Mouse (Mus musculus) cerebellum, adult 2 months (tissue): ENCODE measurements at regions not wholly inside any gene's neighbourhood (a gene's known extent, or its start where the extent isn't known, plus 50 kb on each side); places are given as distances from the start of the nearest gene placed in this dataset.
A peak's percentile ranks its signal among the peaks of the same experiment; 100 is the strongest.

Source experiments
- CTCF ChIP-seq: fragments of 200-500 bp; IDR thresholded peaks from 2 replicates; pipeline ENCODE4 v1.5.1; 2011; ENCODE audit warnings: low read depth, mild to moderate bottlenecking, control low read depth, low read length, moderate library complexity, borderline replicate concordance; ENCODE audit not compliant: insufficient read depth
- POLR2A ChIP-seq: fragments of 200-500 bp; IDR thresholded peaks from 2 replicates; pipeline ENCODE4 v1.6.1; 2011; ENCODE audit warnings: low read length, control low read depth, borderline replicate concordance; ENCODE audit not compliant: insufficient read depth

- TF ChIP-seq POLR2A = 0 out of 2 replicates have a peak, but pooled peaks have one; percentile 13
- TF ChIP-seq CTCF = no peak
Observed at GRCm38 (mm10) chr14:64588561-64588960, 484.5 kb downstream of the Prss52 start.
